Mouse (Mus musculus) embryonic fibroblast, embryonic 13.5 days (primary cell): ENCODE results near the gene Ninj2.

Experiments
- CTCF ChIP-seq: IDR thresholded peaks from 2 replicates; pipeline ENCODE4 v1.5.1; 2011; ENCODE audit warnings: mild to moderate bottlenecking, control low read depth, low read length, moderate library complexity, borderline replicate concordance; ENCODE audit not compliant: insufficient read depth
- POLR2A ChIP-seq: IDR thresholded peaks from 2 replicates; pipeline ENCODE4 v1.6.1; 2011; ENCODE audit warnings: low read depth, mild to moderate bottlenecking, control low read depth, low read length, moderate library complexity

DNA sequence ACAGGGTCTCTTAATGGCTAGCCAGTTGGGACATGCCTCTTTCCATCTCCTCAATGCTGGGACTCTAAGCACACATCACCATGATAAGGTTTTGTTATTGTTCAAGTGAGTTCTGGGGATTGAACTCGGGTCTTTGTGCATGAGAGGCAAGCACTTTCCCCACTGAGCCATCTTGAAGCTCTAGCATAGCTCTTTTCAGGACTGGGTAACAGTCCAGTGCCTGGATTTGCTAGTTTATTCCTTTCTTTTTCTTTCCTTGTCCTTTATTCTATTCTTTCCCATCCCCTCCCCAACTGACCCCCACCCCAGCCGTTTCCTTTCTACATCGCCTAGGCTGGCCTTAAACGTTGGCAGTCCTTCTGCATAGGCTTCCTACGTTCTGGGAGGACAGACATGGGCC lies 1.9 kb downstream of the Ninj2 start:
- TF ChIP-seq CTCF = no peak
- no peak for TF ChIP-seq POLR2A
